Mouse (Mus musculus) C2C12 (cell line): ENCODE measurements around the gene Btbd8. TPM values are rescaled to one million over a fixed set of nuclear protein-coding genes. Genes with fewer than 3 reads are reported as not detected.

Source experiments
- H3K27me3 ChIP-seq: one replicate; pipeline ENCODE4 v1.6.1; 2011; ENCODE audit not compliant: control insufficient read depth, insufficient read depth, insufficient read length
- H3K36me3 ChIP-seq: one replicate; pipeline ENCODE4 v1.6.1; 2011; ENCODE audit not compliant: control insufficient read depth, insufficient read depth
- H3K4me3 ChIP-seq: one replicate; pipeline ENCODE4 v1.5.1; 2011; ENCODE audit warnings: mild to moderate bottlenecking, control low read depth; ENCODE audit not compliant: poor library complexity, insufficient read depth, severe bottlenecking
- H3K79me2 ChIP-seq: one replicate; pipeline ENCODE4 v1.6.1; 2011; ENCODE audit not compliant: control insufficient read depth, insufficient read depth
- H3K79me3 ChIP-seq: one replicate; pipeline ENCODE4 v1.6.1; 2011; ENCODE audit warnings: low read depth, control low read depth
- H3ac ChIP-seq: one replicate; pipeline ENCODE3; 2011; ENCODE audit warnings: low read depth; ENCODE audit not compliant: control insufficient read depth, insufficient read length
- CEBPB ChIP-seq: IDR thresholded peaks from one replicate; pipeline ENCODE4 v1.6.1; 2011; ENCODE audit warnings: low read depth, mild to moderate bottlenecking, control low read depth, moderate library complexity
- CTCF ChIP-seq: IDR thresholded peaks from one replicate; pipeline ENCODE4 v1.5.1; 2011; ENCODE audit not compliant: control insufficient read depth, insufficient read depth, insufficient read length
- FOSL1 ChIP-seq: IDR thresholded peaks from one replicate; pipeline ENCODE4 v1.8.0; 2011; ENCODE audit warnings: mild to moderate bottlenecking, low read length; ENCODE audit not compliant: poor library complexity, insufficient read depth, severe bottlenecking
- MAX ChIP-seq: IDR thresholded peaks from one replicate; pipeline ENCODE4 v1.6.1; 2011; ENCODE audit warnings: mild to moderate bottlenecking, control low read depth
- MYOD1 ChIP-seq: IDR thresholded peaks from one replicate; pipeline ENCODE4 v1.6.1; 2011; ENCODE audit warnings: low read depth; ENCODE audit not compliant: control insufficient read depth, insufficient read length
- MYOG ChIP-seq: IDR thresholded peaks from one replicate; pipeline ENCODE4 v1.6.1; 2011; ENCODE audit not compliant: control insufficient read depth, insufficient read length; ENCODE audit errors: extremely low read depth
- USF1 ChIP-seq: IDR thresholded peaks from one replicate; pipeline ENCODE4 v1.6.1; 2011; ENCODE audit warnings: low read depth, mild to moderate bottlenecking, control low read depth, moderate library complexity
- polyA plus RNA-seq: library from polyadenylated mRNA; unstranded; fragments of >200 nt; fragmentation: generic; extraction: Trizol; gene quantifications from one replicate; pipeline ENCODE4 v1.2.1, GENCODE M21; 2012; ENCODE audit warnings: missing spikeins

The Btbd8 gene
- polyA plus RNA-seq, 1 experiment: 0.41 TPM

DNA sequence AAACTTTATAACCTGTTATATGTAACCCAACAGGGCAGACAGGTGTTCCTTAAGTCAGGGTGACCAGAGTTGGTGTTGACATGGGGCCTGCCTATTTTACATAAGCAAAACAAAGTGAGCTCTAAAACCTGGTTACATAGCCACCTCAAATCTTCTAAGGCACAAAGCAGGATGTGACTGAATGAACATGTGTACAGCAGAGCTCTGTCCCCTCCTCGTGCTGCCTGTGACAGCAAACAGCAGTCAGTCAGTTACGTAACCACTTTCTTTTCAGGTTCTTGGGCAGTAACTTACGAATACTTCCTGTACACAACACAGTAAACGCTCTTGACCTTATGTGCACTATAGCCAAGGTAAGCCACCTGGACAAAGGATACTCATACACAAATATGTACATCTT is 108.1 kb downstream of the Btbd8 start:
- no peaks in the 10 kb centered on the region for H3K79me3 ChIP-seq
- TF ChIP-seq CTCF (no peak), USF1 (no peak), FOSL1 (no peak), MYOG (no peak), CEBPB (no peak), MAX (no peak)
- H3K36me3 ChIP-seq: no peaks in the 10 kb centered on the region
- H3K79me2 ChIP-seq: no peaks in the 10 kb centered on the region
- no peak overlapping the region for H3K4me3 ChIP-seq
- H3ac ChIP-seq: no peak overlapping the region
- H3K27me3 ChIP-seq: peaks cover under 1% of the 10 kb centered on the region

DNA sequence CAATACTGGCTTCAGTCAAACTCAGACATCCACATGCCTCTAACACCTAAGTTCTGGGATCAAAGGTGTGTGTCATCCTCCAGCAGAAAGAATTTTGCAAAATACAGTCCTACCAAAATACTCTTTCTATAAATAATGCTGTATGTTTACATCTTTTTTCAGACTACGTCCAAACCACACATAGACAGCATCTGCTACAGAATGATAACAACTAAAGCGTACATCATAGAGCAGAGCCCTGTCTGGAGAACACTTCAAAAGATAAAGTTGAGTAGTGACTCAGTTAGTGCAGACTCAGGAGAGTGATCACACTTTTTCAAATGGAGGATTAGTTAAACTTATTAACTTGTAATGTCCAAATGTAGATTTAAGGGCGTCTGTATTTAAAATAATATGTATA is 110.2 kb downstream of the Btbd8 start:
- Histone ChIP-seq H3K79me2 (no peaks in the 10 kb centered on the region), H3K27me3 (no peaks in the 10 kb centered on the region), H3K79me3 (no peaks in the 10 kb centered on the region), H3K4me3 (no peak overlapping the region), H3K36me3 (no peaks in the 10 kb centered on the region), H3ac (no peak overlapping the region)
- TF ChIP-seq CEBPB (no peak), CTCF (no peak), MAX (no peak), FOSL1 (no peak), USF1 (no peak), MYOD1 (no peak), MYOG (no peak)

DNA sequence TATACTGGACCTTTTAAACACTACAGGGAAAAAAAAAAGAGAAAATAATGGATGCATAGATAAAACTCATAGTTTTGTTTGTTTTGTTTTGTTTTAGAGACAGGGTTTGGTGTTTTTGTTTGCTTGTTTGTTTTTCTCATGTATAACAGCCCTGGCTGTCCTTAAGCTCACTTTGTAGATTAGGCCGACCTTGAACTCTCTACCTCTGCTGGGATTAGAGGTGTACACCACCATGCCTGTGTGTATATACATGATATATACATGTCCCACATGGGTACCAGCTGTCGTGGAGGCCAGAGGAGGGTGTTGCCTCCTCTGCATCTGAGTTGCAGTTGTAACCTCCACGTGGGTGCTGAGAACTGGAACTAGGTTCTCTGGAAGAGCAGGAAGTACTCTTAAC is 110.6 kb downstream of the Btbd8 start:
- no peaks in the 10 kb centered on the region for H3K27me3 ChIP-seq
- TF ChIP-seq MYOG (no peak), MAX (no peak), MYOD1 (no peak), CEBPB (no peak), USF1 (no peak), FOSL1 (no peak), CTCF (no peak)
- H3ac ChIP-seq: no peak overlapping the region
- H3K4me3 ChIP-seq: no peak overlapping the region
- H3K36me3 ChIP-seq: no peaks in the 10 kb centered on the region
- no peaks in the 10 kb centered on the region for H3K79me3 ChIP-seq
- H3K79me2 ChIP-seq: no peaks in the 10 kb centered on the region

DNA sequence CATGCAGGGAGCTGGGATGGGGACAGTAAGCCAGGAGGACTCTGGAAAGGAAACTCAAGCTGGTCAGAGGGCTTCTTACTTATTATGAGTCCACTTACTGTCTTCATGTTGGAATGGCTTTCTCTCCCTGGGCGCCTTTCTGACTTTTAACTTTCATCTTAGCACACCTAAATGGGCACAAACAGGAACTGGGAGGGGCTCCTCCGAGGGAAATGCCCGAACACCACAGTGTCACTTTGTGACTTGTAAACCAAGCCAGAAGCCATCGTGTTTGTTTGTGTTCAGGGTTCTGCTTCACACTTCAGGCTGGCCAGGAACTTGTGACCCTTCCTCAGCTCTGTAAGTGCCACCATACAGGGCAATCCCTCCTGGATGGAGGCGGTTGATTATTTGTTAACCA is 116.5 kb downstream of the Btbd8 start:
- H3ac ChIP-seq: no peak overlapping the region
- H3K4me3 ChIP-seq: no peak overlapping the region
- H3K27me3 ChIP-seq: no peaks in the 10 kb centered on the region
- TF ChIP-seq MYOD1 (no peak), MAX (no peak), MYOG (no peak), CTCF (no peak), CEBPB (no peak), USF1 (no peak)
- H3K36me3 ChIP-seq: peaks cover 21% of the 10 kb centered on the region
- no peaks in the 10 kb centered on the region for H3K79me3 ChIP-seq
- no peaks in the 10 kb centered on the region for H3K79me2 ChIP-seq

DNA sequence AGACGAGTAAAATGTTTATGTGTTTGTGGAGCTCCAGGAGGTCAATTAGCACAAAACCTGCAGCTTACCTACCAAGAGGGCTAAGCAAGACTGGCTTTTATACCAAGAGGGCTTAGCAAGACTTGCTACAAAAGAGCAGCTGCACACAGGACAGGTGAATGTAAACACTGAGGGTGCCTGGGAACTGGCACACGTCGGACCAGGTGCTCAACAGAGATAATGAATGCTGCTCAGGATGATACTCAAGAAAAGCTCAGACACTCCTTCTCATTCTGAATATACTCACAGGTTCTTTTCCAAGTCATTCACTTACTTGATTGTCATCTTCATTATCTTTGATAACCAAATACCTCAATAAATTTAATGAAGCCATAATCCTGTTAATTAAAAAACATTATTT is 119.2 kb downstream of the Btbd8 start:
- TF ChIP-seq CEBPB (no peak), MYOG (no peak), MYOD1 (no peak), CTCF (no peak), USF1 (no peak), MAX (no peak), FOSL1 (no peak)
- no peaks in the 10 kb centered on the region for H3K79me3 ChIP-seq
- H3ac ChIP-seq: no peak overlapping the region
- no peaks in the 10 kb centered on the region for H3K27me3 ChIP-seq
- no peaks in the 10 kb centered on the region for H3K79me2 ChIP-seq
- peaks cover 38% of the 10 kb centered on the region for H3K36me3 ChIP-seq
- H3K4me3 ChIP-seq: no peak overlapping the region

Other genes with a start within 250 kb of the Btbd8 start
- 0.20 TPM for gene Tgfbr3, start 148.4 kb upstream of the Btbd8 start, polyA plus RNA-seq
- gene Brdt, start 106.8 kb upstream of the Btbd8 start, polyA plus RNA-seq: 0.09 TPM
- not detected for gene Ephx4, start 35.3 kb upstream of the Btbd8 start, polyA plus RNA-seq
- gene Lpcat2b, start 6.4 kb upstream of the Btbd8 start, polyA plus RNA-seq: not detected
- gene Gm42669, start 69.6 kb downstream of the Btbd8 start, polyA plus RNA-seq: 0.04 TPM
- gene 1700028K03Rik, start 96.7 kb downstream of the Btbd8 start, polyA plus RNA-seq: not detected
- 7.2 TPM for gene Rpap2, start 159.4 kb downstream of the Btbd8 start, polyA plus RNA-seq
- 3.5 TPM for gene Glmn, start 159.9 kb downstream of the Btbd8 start, polyA plus RNA-seq